Mouse (Mus musculus): Measurements from ENCODE around the gene 1700020A23Rik. TPM values are rescaled to one million over a fixed set of nuclear protein-coding genes. Genes with fewer than 3 reads are reported as not detected.

The 1700020A23Rik gene
- total and polyA plus RNA-seq, 3 experiments: not detected

- H3K36me3 ChIP-seq (ENCODE audit: control insufficient read depth in 1 of 2, insufficient read depth in 2 of 2, low read length in 2 of 2): peaks cover 0 to 30% of the 10 kb centered on the region in 2 experiments; a peak in 2 of 4 replicates
- TF ChIP-seq MAZ (IDR thresholded peaks at IDR 0.05; ENCODE audit: low read depth, low read length) (0 out of 2 replicates have a peak, but pooled peaks have one; percentile 23), USF2 (IDR thresholded peaks at IDR 0.05; ENCODE audit: borderline replicate concordance in 1 of 2, insufficient read depth in 1 of 2, low read depth in 1 of 2, low read length in 2 of 2) (peak; percentile 87 to 94), ETS1 (IDR thresholded peaks at IDR 0.05; ENCODE audit: low read depth, low read length) (no peak; the same call in 1 of the 2 replicates), NRF1 (IDR thresholded peaks at IDR 0.05; ENCODE audit: insufficient read depth, low read depth, low read length, poor library complexity, severe bottlenecking) (peak; percentile 75), ELF1 (IDR thresholded peaks at IDR 0.05; ENCODE audit: low read depth, low read length) (peak; percentile 99), KAT2A (conservative IDR thresholded peaks at IDR 0.05; ENCODE audit: low read depth, low read length) (no peak; the same call in 1 of the 2 replicates), POLR2AphosphoS5 (IDR thresholded peaks at IDR 0.05; ENCODE audit: borderline replicate concordance, low read depth, low read length) (no peak), ZMIZ1 (IDR thresholded peaks at IDR 0.05; ENCODE audit: low read depth, low read length) (no peak; the same call in 1 of the 2 replicates), SIN3A (IDR thresholded peaks at IDR 0.05; ENCODE audit: low read length) (peak; percentile 94), JUND (IDR thresholded peaks at IDR 0.05; ENCODE audit: low read depth, low read length) (no peak), MAX (IDR thresholded peaks at IDR 0.05; ENCODE audit: low read length) (peak; percentile 90), CHD2 (IDR thresholded peaks at IDR 0.05; ENCODE audit: low read length) (no peak), TAL1 (IDR thresholded peaks at IDR 0.05; ENCODE audit: low read length) (no peak), MEF2A (IDR thresholded peaks at IDR 0.05; ENCODE audit: extremely low read depth, insufficient replicate concordance, low read depth, low read length, poor library complexity, severe bottlenecking) (no peak), POLR2AphosphoS2 (IDR thresholded peaks at IDR 0.05; ENCODE audit: low read length) (peak; percentile 53; the same call in 1 of the 2 replicates), TCF12 (IDR thresholded peaks at IDR 0.05; ENCODE audit: low read depth, low read length) (no peak; the same call in 1 of the 2 replicates), POLR2A (IDR thresholded peaks at IDR 0.05; ENCODE audit: control insufficient read depth in 1 of 2, insufficient read depth in 1 of 2, low read depth in 1 of 2, low read length in 2 of 2, poor library complexity in 1 of 2) (peak; percentile 66 to 83; a peak in 3 of 4 replicates), MAFK (IDR thresholded peaks at IDR 0.05; ENCODE audit: borderline replicate concordance, low read depth, low read length) (no peak), E2F4 (IDR thresholded peaks at IDR 0.05; ENCODE audit: borderline replicate concordance, low read depth, low read length) (peak; percentile 87; the same call in 1 of the 2 replicates), EP300 (IDR thresholded peaks at IDR 0.05; ENCODE audit: low read depth in 1 of 2, low read length in 2 of 2) (0 out of 4 replicates have a peak, but pooled peaks of 1 of the 2 experiments have one; percentile 8), RAD21 (IDR thresholded peaks at IDR 0.05; ENCODE audit: low read depth, low read length) (no peak; the same call in 1 of the 2 replicates), ZKSCAN1 (IDR thresholded peaks at IDR 0.05; ENCODE audit: low read depth, low read length) (no peak), MXI1 (IDR thresholded peaks at IDR 0.05; ENCODE audit: low read depth, low read length) (peak; percentile 43), HCFC1 (IDR thresholded peaks at IDR 0.05; ENCODE audit: low read depth, low read length) (peak; percentile 93), ZNF384 (IDR thresholded peaks at IDR 0.05; ENCODE audit: low read depth, low read length) (no peak), GATA1 (IDR thresholded peaks at IDR 0.05; ENCODE audit: low read depth, low read length) (no peak), CTCF (IDR thresholded peaks at IDR 0.05 in 2 of 3, conservative IDR thresholded peaks at IDR 0.05 in 1 of 3; ENCODE audit: control insufficient read depth in 1 of 3, insufficient read depth in 1 of 3, low read depth in 2 of 3, low read length in 3 of 3, poor library complexity in 1 of 3, severe bottlenecking in 1 of 3) (peak in 2 of 3 experiments; percentile 6 to 19; a peak in 3 of 6 replicates), USF1 (IDR thresholded peaks at IDR 0.05; ENCODE audit: low read depth, low read length) (peak; percentile 98), RCOR1 (IDR thresholded peaks at IDR 0.05; ENCODE audit: low read depth, low read length) (no peak; the same call in 1 of the 2 replicates), UBTF (IDR thresholded peaks at IDR 0.05; ENCODE audit: borderline replicate concordance, insufficient read depth, low read depth, low read length) (no peak), BHLHE40 (IDR thresholded peaks at IDR 0.05; ENCODE audit: borderline replicate concordance, low read depth, low read length) (peak; percentile 92), SMC3 (IDR thresholded peaks at IDR 0.05; ENCODE audit: low read depth, low read length) (no peak; the same call in 1 of the 2 replicates), CHD1 (IDR thresholded peaks at IDR 0.05; ENCODE audit: low read depth, low read length) (no peak), NELFE (IDR thresholded peaks at IDR 0.05; ENCODE audit: low read depth, low read length) (peak; percentile 62), GABPA (IDR thresholded peaks at IDR 0.05; ENCODE audit: low read depth, low read length) (no peak)
These were observed 19.2 kb downstream of the 1700020A23Rik start, which contains the start of the genes Vps16 and Pced1a for GRCm38 (mm10) chr2:130424126-130424853. TSS of gene Vps16 (plus strand) at chr2:130424339. TSS of gene Pced1a (minus strand) at chr2:130424701.

More at GRCm38 (mm10) chr2:130424126-130424853, 19.2 kb downstream of the 1700020A23Rik start, which contains the start of the genes Vps16 and Pced1a:
- H3K4me3 ChIP-seq (ENCODE audit: control insufficient read depth in 1 of 2, insufficient read depth in 1 of 2, low read depth in 2 of 2, low read length in 2 of 2): peak within 1 kb of the TSS; percentile 76 to 81
- H3K79me2 ChIP-seq (ENCODE audit: control insufficient read depth, insufficient read depth, low read length, poor library complexity): peaks cover 42% of the 10 kb centered on the region
- peaks cover 12 to 28% of the 10 kb centered on the region in 2 experiments for H3K4me1 ChIP-seq (ENCODE audit: control insufficient read depth in 1 of 2, insufficient read depth in 2 of 2, low read length in 2 of 2)
- peak within 1 kb of the TSS; percentile 76 for H3K27ac ChIP-seq (ENCODE audit: control insufficient read depth, low read depth, low read length)
- no peaks in the 10 kb centered on the region for H3K27me3 ChIP-seq (ENCODE audit: control insufficient read depth in 1 of 2, insufficient read depth in 2 of 2, low read length in 2 of 2)
- DNase-seq (ENCODE audit: low read depth, low spot score): peak; percentile 96
- H3K9me3 ChIP-seq (replicated peaks; ENCODE audit: insufficient read depth, low read length): no peaks in the 10 kb centered on the region
- H3K9ac ChIP-seq (ENCODE audit: control insufficient read depth, low read depth, low read length, poor library complexity, severe bottlenecking): peak within 1 kb of the TSS; percentile 92

Measured in MEL (cell line).